Mouse (Mus musculus) megakaryocyte-erythroid progenitor cell, adult 5-6 weeks (primary cell): Measurements from ENCODE around the gene Scgb1b27. TPM values are rescaled to one million over a fixed set of nuclear protein-coding genes. Genes with fewer than 3 reads are reported as not detected.
"Not testable (repeated sequence)": the region's sequence is repeated elsewhere in the genome, so short reads cannot be mapped to it uniquely, and the experiment has no call there.

ENCODE experiments used
- ATAC-seq: replicated peaks from 2 replicates; pipeline ENCODE4 v1.8.0; 2016; ENCODE audit warnings: mild to moderate bottlenecking, inconsistent platforms; ENCODE audit not compliant: severe bottlenecking, poor library complexity, low FRiP score, low TSS enrichment
- total RNA-seq, 2 experiments: library from RNA; stranded (forward) in 1 of 2; stranded (reverse) in 1 of 2; fragments of 200-1000, 215-1000 nt in 1 of 2; fragments of >200 nt in 1 of 2; fragmentation: Nextera tagmentation in 1 of 2; gene quantifications; 2 replicates each; pipeline ENCODE4 v1.2.3; 2014 to 2017

Scgb1b27 gene
- total RNA-seq (2014; fragmentation: Nextera tagmentation) (not detected in 2 replicates), total RNA-seq (2017) (not detected in 2 replicates)

- not testable (repeated sequence) for ATAC-seq
Measured at GRCm38 (mm10) chr7:34021183-34021582, at the start of gene Scgb1b27. Gene Scgb1b27, plus strand, starts transcription at chr7:34021483.

- ATAC-seq: not testable (repeated sequence)
Measured at GRCm38 (mm10) chr7:33982281-33982680, 39.0 kb upstream of the Scgb1b27 start.

GRCm38 (mm10) chr7:34013842-34014241 is 7.4 kb upstream of the Scgb1b27 start, which contains the start of gene Scgb2b27:
Gene Scgb2b27, minus strand, starts transcription at chr7:34013942.
- no peak for ATAC-seq

- ATAC-seq: no peak
Measured at GRCm38 (mm10) chr7:34025641-34026040, 4.4 kb downstream of the Scgb1b27 start.

DNA sequence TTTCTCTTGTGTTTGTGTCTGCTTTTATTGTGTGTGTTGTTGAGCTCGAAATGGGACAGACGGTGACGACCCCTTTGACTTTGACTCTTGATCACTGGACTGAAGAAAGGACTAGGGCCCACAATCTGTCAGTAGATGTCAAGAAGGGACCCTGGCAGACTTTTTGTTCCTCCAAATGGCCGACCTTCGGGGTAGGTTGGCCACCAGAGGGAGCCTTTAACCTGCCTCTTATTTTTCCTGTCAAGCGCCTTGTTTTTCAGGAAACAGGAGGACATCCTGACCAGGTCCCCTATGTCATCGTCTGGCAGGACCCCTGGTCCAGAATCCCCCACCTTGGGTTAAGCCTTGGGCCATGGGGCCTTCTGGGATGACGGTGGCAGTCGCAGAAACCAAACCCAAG is 5.9 kb downstream of the Scgb1b27 start:
- ATAC-seq: not testable (repeated sequence)

DNA sequence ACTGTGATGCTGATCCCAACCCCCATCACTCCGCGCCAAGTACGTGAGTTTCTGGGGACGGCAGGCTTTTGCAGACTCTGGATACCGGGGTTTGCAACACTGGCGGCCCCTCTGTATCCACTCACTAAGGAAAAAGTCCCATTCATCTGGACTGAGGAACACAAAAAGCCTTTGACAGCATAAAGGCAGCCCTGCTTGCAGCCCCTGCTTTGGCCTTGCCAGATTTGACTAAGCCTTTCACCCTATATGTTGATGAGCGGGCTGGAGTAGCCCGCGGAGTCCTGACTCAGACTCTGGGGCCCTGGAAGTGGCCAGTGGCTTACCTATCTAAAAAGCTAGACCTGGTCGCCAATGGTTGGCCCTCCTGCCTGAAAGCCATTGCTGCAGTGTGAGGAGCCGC is 8.7 kb downstream of the Scgb1b27 start:
- no peak for ATAC-seq

- not testable (repeated sequence) for ATAC-seq
Measured at GRCm38 (mm10) chr7:34034579-34034978, 13.3 kb downstream of the Scgb1b27 start.

DNA sequence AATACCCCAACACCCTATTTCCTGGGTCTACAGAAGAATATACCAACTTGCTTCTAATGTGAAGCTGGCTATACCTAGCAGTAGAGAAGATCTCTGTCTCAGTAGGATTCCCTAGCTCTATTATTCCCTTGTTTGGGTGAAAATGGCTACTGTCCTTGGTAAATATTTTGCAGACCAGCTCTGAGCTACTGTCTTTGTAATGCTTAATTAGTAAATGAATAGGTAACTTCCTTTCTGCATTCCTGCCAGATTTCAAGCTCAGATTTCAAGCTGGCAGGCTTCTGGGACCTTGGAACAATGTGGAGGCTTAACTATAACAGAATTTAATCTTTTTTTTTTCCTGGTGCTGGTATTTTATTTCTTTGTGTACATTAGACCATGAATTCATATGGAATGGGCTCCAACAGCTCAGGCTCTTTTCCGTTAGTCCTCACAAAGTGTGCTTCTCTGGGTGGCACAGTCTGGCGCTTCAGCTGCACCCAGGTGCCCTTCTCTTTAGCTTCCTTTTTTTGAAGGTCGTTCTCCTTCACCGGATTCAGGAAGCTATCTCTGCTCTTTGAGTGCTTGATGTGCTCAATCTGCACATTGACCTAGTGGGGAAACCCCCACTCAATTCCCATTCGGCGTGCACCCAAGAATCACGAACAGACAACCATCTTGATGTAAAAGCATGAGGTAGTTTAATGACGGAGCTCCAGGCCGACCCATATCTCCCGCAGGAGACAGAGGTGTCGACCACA is 15.0 kb downstream of the Scgb1b27 start:
- ATAC-seq: not testable (repeated sequence)

GRCm38 (mm10) chr7:34068132-34068531 is 46.8 kb downstream of the Scgb1b27 start:
- ATAC-seq: not testable (repeated sequence)

Other genes with a start within 250 kb of the Scgb1b27 start
- not detected in 2 replicates for gene Scgb2b26, start 76.4 kb upstream of the Scgb1b27 start, total RNA-seq (2014; fragmentation: Nextera tagmentation)
- not detected in 2 replicates for gene Scgb2b26, start 76.4 kb upstream of the Scgb1b27 start, total RNA-seq (2017)
- not detected in 2 replicates for gene Scgb2b27, start 7.5 kb upstream of the Scgb1b27 start, total RNA-seq (2014; fragmentation: Nextera tagmentation)
- gene Scgb2b27, start 7.5 kb upstream of the Scgb1b27 start, total RNA-seq (2017): not detected in 2 replicates
- gene Scgb1b30, start 73.9 kb downstream of the Scgb1b27 start, total RNA-seq (2014; fragmentation: Nextera tagmentation): not detected in 2 replicates
- not detected in 2 replicates for gene Scgb1b30, start 73.9 kb downstream of the Scgb1b27 start, total RNA-seq (2017)
- not detected in 2 replicates for gene Wtip, start 111.8 kb downstream of the Scgb1b27 start, total RNA-seq (2014; fragmentation: Nextera tagmentation)
- gene Wtip, start 111.8 kb downstream of the Scgb1b27 start, total RNA-seq (2017): not detected in 2 replicates
- gene Uba2, start 148.1 kb downstream of the Scgb1b27 start, total RNA-seq (2014; fragmentation: Nextera tagmentation): 180 and 188 TPM in 2 replicates
- gene Uba2, start 148.1 kb downstream of the Scgb1b27 start, total RNA-seq (2017): 234 and 250 TPM in 2 replicates
- 15.2 and 18.2 TPM in 2 replicates for gene Pdcd2l, start 175.2 kb downstream of the Scgb1b27 start, total RNA-seq (2014; fragmentation: Nextera tagmentation)
- gene Pdcd2l, start 175.2 kb downstream of the Scgb1b27 start, total RNA-seq (2017): 27.4 and 39.7 TPM in 2 replicates
- 178 and 238 TPM in 2 replicates for gene Gpi1, start 208.9 kb downstream of the Scgb1b27 start, total RNA-seq (2014; fragmentation: Nextera tagmentation)
- 139 and 227 TPM in 2 replicates for gene Gpi1, start 208.9 kb downstream of the Scgb1b27 start, total RNA-seq (2017)
- not detected in 2 replicates for gene Gm6096, start 229.6 kb downstream of the Scgb1b27 start, total RNA-seq (2014; fragmentation: Nextera tagmentation)
- not detected in 2 replicates for gene Gm6096, start 229.6 kb downstream of the Scgb1b27 start, total RNA-seq (2017)